Mouse (Mus musculus) activated CD4-positive, CD25-positive, alpha-beta regulatory T cell, adult 4 months (primary cell): ENCODE data around the gene Tmem135. TPM values are rescaled to one million over a fixed set of nuclear protein-coding genes. Genes with fewer than 3 reads are reported as not detected.

Experiments used
- polyA plus RNA-seq, 2 experiments: library from polyadenylated mRNA; unstranded; fragments of 100-300 nt; shearing (Covaris generic); gene quantifications; one replicate each; pipeline ENCODE4 v1.2.1; 2017

Gene Tmem135
- polyA plus RNA-seq, 2 experiments from 2014 or later = 18.7 to 24.8 TPM

Other genes with a start within 250 kb of the Tmem135 start
- gene Fzd4, start 133 bp upstream of the Tmem135 start, polyA plus RNA-seq = not detected
- not detected for gene Prss23, start 123.0 kb upstream of the Tmem135 start, polyA plus RNA-seq
- gene Me3, start 228.2 kb upstream of the Tmem135 start, polyA plus RNA-seq = under 1 TPM in 1 of 2 experiments, not detected in 1; 0.28 TPM